Mouse (Mus musculus) forebrain, embryonic 11.5 days (tissue): ENCODE measurements around the gene Gipc2. TPM values are rescaled to one million over a fixed set of nuclear protein-coding genes. Genes with fewer than 3 reads are reported as not detected.

Experiments
- ATAC-seq: fragments of 200-750 bp; cut with Nextera tagmentation; replicated peaks from 2 replicates; pipeline ENCODE4 v1.8.0; 2017; ENCODE audit warnings: moderate TSS enrichment; ENCODE audit not compliant: low FRiP score
- DNase-seq: peaks from one replicate; pipeline ENCODE4 v3.0.0-alpha.2; 2017; ENCODE audit warnings: low spot score
- H3K27ac ChIP-seq: fragments of 300-500 bp; sonication (generic); 2 replicates; pipeline ENCODE4 v1.5.1; 2014; ENCODE audit warnings: low read depth, low read length
- H3K27me3 ChIP-seq: fragments of 300-500 bp; sonication (generic); 2 replicates; pipeline ENCODE4 v1.6.1; 2014; ENCODE audit warnings: mild to moderate bottlenecking, low read length, mixed read lengths; ENCODE audit not compliant: control insufficient read depth, insufficient read depth
- H3K36me3 ChIP-seq: fragments of 300-500 bp; sonication (generic); 2 replicates; pipeline ENCODE4 v1.6.1; 2014; ENCODE audit warnings: mild to moderate bottlenecking, low read length, moderate library complexity, mixed read lengths; ENCODE audit not compliant: control insufficient read depth, insufficient read depth
- H3K4me1 ChIP-seq: fragments of 300-500 bp; sonication (generic); replicated peaks from 2 replicates; pipeline ENCODE4 v1.6.1; 2014; ENCODE audit warnings: low read length, mixed read lengths; ENCODE audit not compliant: control insufficient read depth, insufficient read depth
- H3K4me2 ChIP-seq: fragments of 300-500 bp; sonication (generic); 2 replicates; pipeline ENCODE4 v1.6.1; 2014; ENCODE audit warnings: low read depth, mild to moderate bottlenecking, low read length, moderate library complexity, mixed read lengths; ENCODE audit not compliant: severe bottlenecking
- H3K4me3 ChIP-seq: fragments of 300-500 bp; sonication (generic); 2 replicates; pipeline ENCODE4 v1.5.1; 2014; ENCODE audit warnings: low read depth, low read length
- H3K9ac ChIP-seq: fragments of 300-500 bp; sonication (generic); 2 replicates; pipeline ENCODE4 v1.6.1; 2014; ENCODE audit warnings: low read length
- H3K9me3 ChIP-seq: fragments of 300-500 bp; sonication (generic); 2 replicates; pipeline ENCODE4 v1.6.1; 2016; ENCODE audit warnings: low read length, mixed read lengths; ENCODE audit not compliant: control insufficient read depth
- WGBS: fragments of 180-500 bp; shearing (Covaris S2); extraction: QIAGEN DNeasy Blood & Tissue Kit; methylation state at CpG from one replicate; pipeline ENCODE4 v1.1.7; 2014; 5-methylcytosine and 5-hydroxymethylcytosine counted together
- polyA plus RNA-seq: library from polyadenylated mRNA; unstranded; fragments of >200 nt; fragmentation: Nextera tagmentation; extraction: Ambion mirVana; gene quantifications from 2 replicates; pipeline ENCODE4 v1.2.1, GENCODE M21; 2014

The Gipc2 gene
- polyA plus RNA-seq, 1 experiment from 2014 or later: 1.8 TPM

DNA sequence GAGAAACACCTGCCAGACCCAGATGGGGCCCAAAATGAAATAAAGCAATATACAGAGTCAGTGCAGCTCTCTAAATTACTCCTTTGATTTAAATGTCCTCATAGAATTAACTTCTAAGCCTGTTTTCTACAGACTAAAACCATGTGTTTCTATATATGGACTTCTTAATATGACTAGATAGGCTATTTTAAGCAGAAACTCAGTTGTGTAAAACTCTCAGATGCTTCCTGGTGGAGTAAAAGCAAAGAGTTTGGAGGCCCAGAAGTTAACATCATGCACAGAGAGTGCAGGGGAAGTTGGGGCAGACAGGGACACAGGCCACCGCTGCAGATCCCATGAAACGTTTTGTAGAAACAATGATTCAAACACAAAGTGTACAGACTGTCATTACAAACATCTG is 107.8 kb downstream of the Gipc2 start:
- no peak overlapping the region for H3K27ac ChIP-seq

GRCm38 (mm10) chr3:152054260-152054659 is 111.8 kb downstream of the Gipc2 start:
- 67% methylated on average over 4 of the region's 4 CpGs for WGBS
- no peaks in the 10 kb centered on the region for H3K36me3 ChIP-seq
- no peak overlapping the region for H3K9ac ChIP-seq
- no peak overlapping the region for H3K27ac ChIP-seq
- no peaks in the 10 kb centered on the region for H3K4me1 ChIP-seq
- DNase-seq (no peak), ATAC-seq (peak; percentile 58; the same call in 1 of the 2 replicates)
- no peaks in the 10 kb centered on the region for H3K27me3 ChIP-seq
- no peak overlapping the region for H3K4me2 ChIP-seq
- no peak overlapping the region for H3K4me3 ChIP-seq
- H3K9me3 ChIP-seq: no peaks in the 10 kb centered on the region

More for the DNA sequence above, 107.8 kb downstream of the Gipc2 start:
- no peak overlapping the region for H3K4me2 ChIP-seq
- DNase-seq (no peak), ATAC-seq (no peak)
- 77% methylated on average over 2 of the region's 2 CpGs for WGBS
- H3K4me1 ChIP-seq: no peaks in the 10 kb centered on the region
- H3K36me3 ChIP-seq: no peaks in the 10 kb centered on the region
- no peaks in the 10 kb centered on the region for H3K9me3 ChIP-seq
- H3K4me3 ChIP-seq: no peak overlapping the region
- H3K27me3 ChIP-seq: no peaks in the 10 kb centered on the region
- H3K9ac ChIP-seq: no peak overlapping the region

DNA sequence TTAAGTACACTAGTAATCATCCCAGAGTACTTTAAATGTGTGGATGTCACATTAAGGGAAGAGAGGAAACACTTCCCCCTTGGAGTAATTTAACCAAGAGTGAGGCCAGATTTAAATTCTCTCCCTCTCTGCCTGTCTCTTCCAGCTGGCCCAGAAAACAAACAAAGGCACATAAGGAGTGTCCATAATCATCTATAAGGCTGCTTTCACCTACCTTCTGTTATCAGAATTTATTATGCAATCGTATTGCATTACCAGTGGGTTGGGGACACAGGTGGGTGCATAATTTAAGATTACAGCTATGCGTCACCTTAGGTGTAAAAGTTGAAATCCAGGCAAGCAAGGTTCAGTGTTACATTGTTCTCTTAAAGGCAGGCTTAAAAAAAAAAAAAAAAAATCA is 114.1 kb downstream of the Gipc2 start:
- Histone ChIP-seq H3K27ac (no peak overlapping the region), H3K9ac (no peak overlapping the region), H3K4me2 (no peak overlapping the region), H3K36me3 (no peaks in the 10 kb centered on the region), H3K9me3 (no peaks in the 10 kb centered on the region), H3K4me3 (no peak overlapping the region), H3K4me1 (no peaks in the 10 kb centered on the region), H3K27me3 (no peaks in the 10 kb centered on the region)
- ATAC-seq (no peak), DNase-seq (no peak)
- 94% methylated on average over 2 of the region's 2 CpGs for WGBS

- Histone ChIP-seq H3K4me3 (no peak overlapping the region), H3K27me3 (no peaks in the 10 kb centered on the region), H3K36me3 (no peaks in the 10 kb centered on the region), H3K9ac (no peak overlapping the region), H3K27ac (no peak overlapping the region), H3K4me2 (no peak overlapping the region), H3K4me1 (no peaks in the 10 kb centered on the region), H3K9me3 (no peaks in the 10 kb centered on the region)
- ATAC-seq: no peak
- DNase-seq: no peak
Measured at GRCm38 (mm10) chr3:152047914-152048313, 118.1 kb downstream of the Gipc2 start.

- Histone ChIP-seq H3K4me1 (no peaks in the 10 kb centered on the region), H3K4me2 (no peak overlapping the region), H3K4me3 (no peak overlapping the region), H3K36me3 (no peaks in the 10 kb centered on the region), H3K27ac (no peak overlapping the region), H3K27me3 (no peaks in the 10 kb centered on the region), H3K9me3 (no peaks in the 10 kb centered on the region), H3K9ac (no peak overlapping the region)
- ATAC-seq (no peak), DNase-seq (no peak)
- WGBS: 94% methylated on average over 3 of the region's 3 CpGs
Measured at GRCm38 (mm10) chr3:152046895-152047294, 119.1 kb downstream of the Gipc2 start.

Other genes with a start within 250 kb of the Gipc2 start
- 25.2 and 28.2 TPM in 2 replicates for gene Dnajb4, start 44.1 kb upstream of the Gipc2 start, polyA plus RNA-seq
- gene Fubp1, start 44.2 kb upstream of the Gipc2 start, polyA plus RNA-seq: 436 and 475 TPM in 2 replicates
- 3.5 and 4.3 TPM in 2 replicates for gene Nexn, start 100.1 kb upstream of the Gipc2 start, polyA plus RNA-seq
- gene Miga1, start 174.2 kb upstream of the Gipc2 start, polyA plus RNA-seq: 24.6 and 26.3 TPM in 2 replicates
- gene Usp33, start 180.2 kb upstream of the Gipc2 start, polyA plus RNA-seq: 60.8 and 62.6 TPM in 2 replicates
- 61.4 and 64.8 TPM in 2 replicates for gene Zzz3, start 229.2 kb upstream of the Gipc2 start, polyA plus RNA-seq